Mouse (Mus musculus): ENCODE data around the gene Ephb1.

DNA sequence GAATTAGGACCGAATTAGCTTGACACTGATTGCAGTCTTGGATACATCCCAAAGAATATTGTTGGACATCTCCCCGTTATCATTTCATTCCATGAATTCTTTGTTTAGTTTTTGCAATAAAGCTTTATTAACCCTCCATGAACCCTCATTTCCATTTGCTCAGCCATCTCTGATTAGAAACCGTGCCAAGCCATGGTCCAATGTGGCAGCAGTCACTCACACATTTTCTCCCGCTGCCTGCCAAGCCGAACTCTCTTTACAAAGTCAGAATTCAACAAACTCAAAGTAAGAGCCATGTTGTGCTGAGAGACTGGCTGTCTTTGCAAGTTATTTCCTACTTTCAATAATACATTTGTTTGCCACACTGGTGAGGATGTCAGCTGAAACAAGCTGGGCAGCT is 84.0 kb downstream of the Ephb1 start:
- no peak for TF ChIP-seq POLR2A (IDR thresholded peaks at IDR 0.05; ENCODE audit: insufficient read length, low read depth)
- TF ChIP-seq MAX (IDR thresholded peaks at IDR 0.05; ENCODE audit: low read depth): no peak

All from myocyte (in vitro differentiated cells).